Mouse (Mus musculus) limb, embryonic 15.5 days (tissue): ENCODE measurements at regions not wholly inside any gene's neighbourhood (a gene's known extent, or its start where the extent isn't known, plus 50 kb on each side); places are given as distances from the start of the nearest gene placed in this dataset.

ENCODE experiments used
- ATAC-seq: fragments of 200-750 bp; cut with Nextera tagmentation; 2 replicates; pipeline ENCODE4 v1.8.0; 2017; ENCODE audit warnings: low read depth, moderate TSS enrichment; ENCODE audit not compliant: insufficient number of reproducible peaks, low FRiP score, low TSS enrichment
- H3K27ac ChIP-seq: fragments of 300-500 bp; sonication (generic); 2 replicates; pipeline ENCODE4 v1.5.1; 2015; ENCODE audit warnings: moderate library complexity, mild to moderate bottlenecking, inconsistent platforms
- H3K27me3 ChIP-seq: fragments of 300-500 bp; sonication (generic); 2 replicates; pipeline ENCODE4 v1.6.1; 2015; ENCODE audit warnings: inconsistent platforms
- H3K36me3 ChIP-seq: fragments of 300-500 bp; sonication (generic); 2 replicates; pipeline ENCODE4 v1.6.1; 2015; ENCODE audit warnings: inconsistent platforms
- H3K4me1 ChIP-seq: fragments of 300-500 bp; sonication (generic); 2 replicates; pipeline ENCODE4 v1.6.1; 2015; ENCODE audit warnings: inconsistent platforms
- H3K4me2 ChIP-seq: fragments of 300-500 bp; sonication (generic); 2 replicates; pipeline ENCODE4 v1.6.1; 2015; ENCODE audit warnings: mild to moderate bottlenecking, inconsistent platforms
- H3K4me3 ChIP-seq: fragments of 300-500 bp; sonication (generic); 2 replicates; pipeline ENCODE4 v1.5.1; 2015; ENCODE audit warnings: mild to moderate bottlenecking, inconsistent platforms
- H3K9ac ChIP-seq: fragments of 300-500 bp; sonication (generic); 2 replicates; pipeline ENCODE4 v1.6.1; 2015; ENCODE audit warnings: inconsistent platforms
- H3K9me3 ChIP-seq: fragments of 300-500 bp; sonication (generic); 2 replicates; pipeline ENCODE4 v1.6.1; 2016; ENCODE audit warnings: inconsistent platforms
- WGBS: fragments of 180-500 bp; shearing (Covaris S2); methylation state at CpG from one replicate; pipeline ENCODE4 v1.1.7; 2015; 5-methylcytosine and 5-hydroxymethylcytosine counted together

GRCm38 (mm10) chr13:37560387-37560786, 215.4 kb downstream of the Ly86 start:
- no peak overlapping the region; the same call in 1 of the 2 replicates for H3K4me2 ChIP-seq
- no peaks in the 10 kb centered on the region for H3K36me3 ChIP-seq
- H3K9ac ChIP-seq = no peak overlapping the region
- no peaks in the 10 kb centered on the region for H3K9me3 ChIP-seq
- no peak overlapping the region for H3K4me3 ChIP-seq
- H3K4me1 ChIP-seq = peaks cover 40% of the 10 kb centered on the region
- ATAC-seq = peak; percentile 61; the same call in 1 of the 2 replicates
- H3K27me3 ChIP-seq = no peaks in the 10 kb centered on the region
- WGBS = 20% methylated on average over 9 of the region's 9 CpGs
- H3K27ac ChIP-seq = peak overlapping the region; percentile 78

DNA sequence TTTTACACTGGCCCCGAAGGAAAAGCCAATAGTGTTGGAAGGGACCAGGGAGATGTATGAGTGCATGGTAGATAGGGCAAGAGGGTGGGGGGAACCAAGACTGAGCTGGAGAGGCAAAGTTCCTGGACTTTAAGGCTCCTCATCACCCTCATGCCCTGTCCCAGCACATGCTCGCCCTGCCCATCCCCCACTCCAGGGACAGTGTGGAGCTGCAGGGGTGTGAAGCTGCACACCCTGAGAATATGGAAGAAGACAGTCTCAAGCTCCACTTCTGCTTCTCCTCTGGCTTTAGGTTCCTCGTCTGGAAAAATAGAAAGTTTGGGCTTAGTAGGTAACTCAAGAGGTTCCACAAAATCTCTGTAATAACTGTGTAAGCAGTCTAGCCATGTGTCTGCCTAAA, 215.8 kb downstream of the Ly86 start:
- Histone ChIP-seq H3K4me3 (no peak overlapping the region), H3K4me1 (peaks cover 40% of the 10 kb centered on the region), H3K9me3 (no peaks in the 10 kb centered on the region), H3K9ac (no peak overlapping the region), H3K4me2 (no peak overlapping the region), H3K27me3 (no peaks in the 10 kb centered on the region), H3K36me3 (no peaks in the 10 kb centered on the region), H3K27ac (peak overlapping the region; percentile 78)
- WGBS = 21% methylated on average over 3 of the region's 3 CpGs
- ATAC-seq = no peak

DNA sequence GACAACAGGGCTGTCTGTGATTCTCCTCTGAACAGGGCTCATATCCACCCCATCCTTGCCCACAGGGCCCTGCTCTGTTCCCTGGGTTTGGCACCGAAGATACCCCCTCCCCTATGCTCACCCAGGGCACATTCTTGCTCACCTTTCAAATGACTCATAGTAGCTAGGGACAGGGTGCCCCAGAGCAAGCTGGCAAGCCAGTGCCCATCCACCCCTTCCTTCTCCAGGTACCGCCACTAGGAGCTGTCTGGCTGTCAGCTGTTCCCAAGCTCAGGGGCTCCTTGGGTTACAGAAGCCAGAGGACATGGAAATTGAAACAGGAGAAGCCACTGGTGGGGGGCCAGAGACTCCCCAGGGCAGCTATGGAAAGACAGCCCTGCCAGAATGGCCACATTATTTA, 216.4 kb downstream of the Ly86 start:
- no peaks in the 10 kb centered on the region for H3K36me3 ChIP-seq
- no peak; the same call in 1 of the 2 replicates for ATAC-seq

GRCm38 (mm10) chr13:37562141-37562540, 216.1 kb upstream of the Rreb1 start:
- no peak for ATAC-seq
- 39% methylated on average over 9 of the region's 9 CpGs for WGBS
- no peak overlapping the region for H3K9ac ChIP-seq

More for the DNA sequence above, 216.4 kb downstream of the Ly86 start:
- Histone ChIP-seq H3K4me1 (peaks cover 40% of the 10 kb centered on the region), H3K27me3 (no peaks in the 10 kb centered on the region), H3K9me3 (no peaks in the 10 kb centered on the region), H3K27ac (peak overlapping the region; percentile 78), H3K9ac (no peak overlapping the region), H3K4me3 (no peak overlapping the region), H3K4me2 (no peak overlapping the region)
- WGBS = 23% methylated on average over 2 of the region's 2 CpGs

GRCm38 (mm10) chr13:37562652-37563051, 215.5 kb upstream of the Rreb1 start:
- Histone ChIP-seq H3K4me1 (peaks cover 37% of the 10 kb centered on the region), H3K36me3 (no peaks in the 10 kb centered on the region), H3K9me3 (no peaks in the 10 kb centered on the region), H3K9ac (no peak overlapping the region), H3K27me3 (no peaks in the 10 kb centered on the region), H3K4me2 (no peak overlapping the region), H3K27ac (no peak overlapping the region), H3K4me3 (no peak overlapping the region)
- no peak for ATAC-seq
- WGBS = 3% methylated on average over 5 of the region's 5 CpGs

More at GRCm38 (mm10) chr13:37562141-37562540, 216.1 kb upstream of the Rreb1 start:
- Histone ChIP-seq H3K27me3 (no peaks in the 10 kb centered on the region), H3K36me3 (no peaks in the 10 kb centered on the region), H3K27ac (peak overlapping the region; percentile 78), H3K4me2 (no peak overlapping the region), H3K9me3 (no peaks in the 10 kb centered on the region), H3K4me3 (no peak overlapping the region), H3K4me1 (peaks cover 40% of the 10 kb centered on the region)

DNA sequence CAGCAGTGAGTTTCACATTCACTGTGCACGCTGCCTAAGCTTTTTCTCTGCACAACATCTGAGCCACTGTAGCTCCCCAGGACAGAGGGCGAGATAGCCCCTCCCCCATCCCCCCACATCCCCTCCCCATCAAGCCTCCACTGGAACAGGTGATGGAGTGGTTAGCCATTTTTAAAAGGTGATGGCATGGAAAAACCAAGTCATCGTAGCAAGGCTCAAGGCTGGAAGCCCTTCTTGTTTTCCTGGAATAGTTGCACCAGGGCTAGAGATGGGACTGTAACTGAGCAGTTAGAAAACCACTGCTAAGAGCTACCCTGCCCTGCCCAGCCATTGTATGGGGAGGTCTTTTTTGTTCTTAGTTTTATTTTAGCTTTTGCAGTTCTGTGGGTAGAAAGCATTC, 209.1 kb upstream of the Rreb1 start:
- Histone ChIP-seq H3K36me3 (no peaks in the 10 kb centered on the region), H3K9me3 (no peaks in the 10 kb centered on the region), H3K9ac (no peak overlapping the region), H3K4me1 (peaks cover 17% of the 10 kb centered on the region; the same call in 1 of the 2 replicates), H3K4me3 (no peak overlapping the region), H3K27me3 (no peaks in the 10 kb centered on the region), H3K4me2 (no peak overlapping the region), H3K27ac (peak overlapping the region; percentile 67)
- ATAC-seq = peak; percentile 65
- 58% methylated on average over 3 of the region's 3 CpGs for WGBS

DNA sequence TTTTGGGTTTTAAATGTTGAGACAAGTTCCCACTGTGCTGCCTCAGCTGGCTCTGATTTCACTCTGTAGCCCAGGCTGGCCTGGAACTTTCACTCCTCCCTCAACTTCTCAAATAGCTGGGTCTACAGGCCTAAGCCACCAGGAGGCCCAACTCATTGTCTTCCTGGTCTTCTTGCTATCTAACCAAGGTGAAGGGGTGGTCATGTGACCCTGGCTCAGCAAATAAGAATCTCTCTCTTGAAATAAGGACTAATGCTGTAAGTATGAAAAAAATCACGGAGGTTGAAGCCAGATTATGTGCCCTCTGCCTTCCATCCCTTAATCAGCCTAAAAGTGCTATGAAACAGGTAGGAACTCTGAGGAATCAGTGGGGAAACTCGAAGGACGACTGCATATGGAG, 208.7 kb upstream of the Rreb1 start:
- peaks cover 19% of the 10 kb centered on the region; the same call in 1 of the 2 replicates for H3K4me1 ChIP-seq
- no peaks in the 10 kb centered on the region for H3K36me3 ChIP-seq
- H3K9ac ChIP-seq = no peak overlapping the region
- H3K27me3 ChIP-seq = no peaks in the 10 kb centered on the region
- 0 out of 2 replicates have a peak overlapping the region, but pooled peaks have one; percentile 67 for H3K27ac ChIP-seq
- 86% methylated on average over 3 of the region's 3 CpGs for WGBS
- H3K4me3 ChIP-seq = no peak overlapping the region
- H3K4me2 ChIP-seq = no peak overlapping the region
- H3K9me3 ChIP-seq = no peaks in the 10 kb centered on the region
- ATAC-seq = no peak

DNA sequence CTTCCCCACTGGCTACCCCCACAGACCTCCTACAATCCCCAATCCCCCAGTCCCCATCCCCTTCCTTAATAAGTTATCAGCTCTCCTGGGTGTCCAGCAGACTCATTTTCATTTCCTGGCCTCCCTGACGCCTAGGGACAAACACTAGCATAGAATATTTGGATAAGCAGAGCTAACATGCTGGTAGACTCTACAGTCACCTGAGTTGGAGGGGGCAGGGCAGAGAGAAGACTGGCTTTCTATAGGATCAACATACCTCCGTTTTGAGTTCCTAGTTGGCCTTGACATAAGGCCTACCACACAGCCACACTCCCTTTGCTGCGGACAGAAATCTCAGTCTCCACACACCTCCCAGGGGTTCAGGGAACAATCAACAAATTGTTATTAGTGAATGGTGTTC, 205.2 kb upstream of the Rreb1 start:
- Histone ChIP-seq H3K9ac (no peak overlapping the region), H3K27ac (no peak overlapping the region), H3K4me3 (no peak overlapping the region), H3K4me1 (peaks cover 19% of the 10 kb centered on the region; the same call in 1 of the 2 replicates), H3K36me3 (no peaks in the 10 kb centered on the region), H3K27me3 (no peaks in the 10 kb centered on the region), H3K9me3 (no peaks in the 10 kb centered on the region), H3K4me2 (no peak overlapping the region)
- no peak for ATAC-seq
- 56% methylated on average over 3 of the region's 3 CpGs for WGBS

DNA sequence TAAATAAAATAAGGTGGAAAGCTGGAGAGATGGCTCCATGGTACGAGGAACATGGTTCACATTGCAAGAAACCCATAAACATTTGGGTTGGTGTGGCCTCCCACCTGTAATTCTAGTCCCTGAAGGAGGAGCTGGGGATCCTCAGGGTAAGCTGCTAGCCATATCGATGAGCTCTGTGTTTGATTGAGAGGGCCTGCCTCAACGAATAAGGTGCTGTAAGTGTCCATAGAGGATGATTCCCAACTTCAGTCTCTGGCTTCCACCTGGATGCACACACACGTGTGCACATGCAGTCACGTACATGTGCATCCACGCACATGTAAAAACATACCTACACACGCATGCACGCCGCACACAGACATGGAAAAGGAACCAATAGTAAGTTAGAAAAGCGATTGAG, 199.0 kb upstream of the Rreb1 start:
- H3K36me3 ChIP-seq = no peaks in the 10 kb centered on the region
- no peak overlapping the region for H3K4me2 ChIP-seq
- WGBS = 80% methylated on average over 10 of the region's 10 CpGs
- H3K4me1 ChIP-seq = peaks cover 12% of the 10 kb centered on the region
- H3K27ac ChIP-seq = peak overlapping the region; percentile 77
- H3K27me3 ChIP-seq = no peaks in the 10 kb centered on the region
- ATAC-seq = no peak
- H3K4me3 ChIP-seq = no peak overlapping the region
- H3K9ac ChIP-seq = no peak overlapping the region
- H3K9me3 ChIP-seq = no peaks in the 10 kb centered on the region

GRCm38 (mm10) chr13:37579775-37580174, 198.4 kb upstream of the Rreb1 start:
- H3K27me3 ChIP-seq = no peaks in the 10 kb centered on the region
- no peak overlapping the region for H3K4me3 ChIP-seq
- no peaks in the 10 kb centered on the region for H3K36me3 ChIP-seq
- no peak overlapping the region for H3K4me2 ChIP-seq
- H3K9ac ChIP-seq = no peak overlapping the region
- ATAC-seq = peak; percentile 84
- 22% methylated on average over 11 of the region's 11 CpGs for WGBS
- no peaks in the 10 kb centered on the region for H3K9me3 ChIP-seq
- peak overlapping the region; percentile 77 for H3K27ac ChIP-seq
- H3K4me1 ChIP-seq = peaks cover 12% of the 10 kb centered on the region

- Histone ChIP-seq H3K27ac (no peak overlapping the region), H3K36me3 (no peaks in the 10 kb centered on the region), H3K4me1 (peaks cover 12% of the 10 kb centered on the region), H3K4me3 (no peak overlapping the region), H3K4me2 (0 out of 2 replicates have a peak overlapping the region, but pooled peaks have one; percentile 19), H3K9me3 (no peaks in the 10 kb centered on the region), H3K27me3 (no peaks in the 10 kb centered on the region), H3K9ac (no peak overlapping the region)
- 74% methylated on average over 2 of the region's 2 CpGs for WGBS
- no peak for ATAC-seq
Observed at GRCm38 (mm10) chr13:37580806-37581205, 197.4 kb upstream of the Rreb1 start.

GRCm38 (mm10) chr13:37581374-37581773, 196.8 kb upstream of the Rreb1 start:
- no peak for ATAC-seq
- Histone ChIP-seq H3K4me3 (no peak overlapping the region), H3K36me3 (no peaks in the 10 kb centered on the region), H3K9me3 (no peaks in the 10 kb centered on the region), H3K27ac (no peak overlapping the region), H3K4me1 (peaks cover 12% of the 10 kb centered on the region), H3K27me3 (no peaks in the 10 kb centered on the region), H3K4me2 (0 out of 2 replicates have a peak overlapping the region, but pooled peaks have one; percentile 19), H3K9ac (no peak overlapping the region)
- 59% methylated on average over 6 of the region's 6 CpGs for WGBS

DNA sequence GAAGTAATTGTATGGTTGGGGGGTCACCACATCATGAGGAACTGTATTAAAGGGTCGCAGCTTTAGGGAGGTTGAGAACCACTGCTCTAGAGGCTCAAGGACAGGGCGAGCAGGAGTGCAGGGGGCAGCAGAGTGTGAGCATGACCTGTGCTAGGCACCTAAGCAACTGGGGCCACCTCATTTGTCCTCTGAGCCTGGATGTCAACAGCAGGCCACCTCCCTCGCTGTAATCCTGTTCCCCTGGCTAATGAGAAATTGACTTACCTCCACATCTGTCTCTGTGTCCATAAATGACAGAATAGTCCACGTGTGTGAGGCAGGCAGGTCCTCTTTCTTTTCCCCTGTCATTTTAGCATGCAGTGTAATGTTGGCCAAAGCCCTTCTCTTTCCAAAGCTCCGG, 192.7 kb upstream of the Rreb1 start:
- no peak for ATAC-seq
- H3K27ac ChIP-seq = no peak overlapping the region
- H3K9me3 ChIP-seq = no peaks in the 10 kb centered on the region
- H3K4me2 ChIP-seq = no peak overlapping the region
- H3K27me3 ChIP-seq = no peaks in the 10 kb centered on the region
- no peaks in the 10 kb centered on the region for H3K36me3 ChIP-seq
- no peaks in the 10 kb centered on the region; the same call in 1 of the 2 replicates for H3K4me1 ChIP-seq
- 74% methylated on average over 5 of the region's 5 CpGs for WGBS
- no peak overlapping the region for H3K4me3 ChIP-seq
- no peak overlapping the region for H3K9ac ChIP-seq
